Mouse (Mus musculus): ENCODE data around the gene Sla2.

DNA sequence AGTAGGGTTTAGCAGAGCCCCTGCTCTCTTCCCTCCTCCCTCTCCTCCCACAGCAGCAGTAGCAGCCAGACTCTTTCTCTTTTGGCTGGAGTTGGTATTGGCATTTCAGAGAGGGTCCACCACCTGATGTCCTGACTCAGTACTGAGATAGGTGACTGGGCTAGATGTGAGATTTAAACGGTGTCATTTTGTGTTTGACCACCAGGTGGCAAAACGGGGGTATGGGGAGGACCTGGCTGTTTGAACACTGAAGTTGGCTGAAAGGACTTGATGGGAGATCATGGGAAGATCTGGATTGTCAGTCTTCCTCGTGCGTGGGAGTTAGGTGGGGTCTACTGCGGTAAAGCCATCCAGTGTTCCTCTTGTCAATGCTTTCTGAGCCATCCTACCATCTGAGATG, 13.4 kb downstream of the Sla2 start:
- no peak for TF ChIP-seq CTCF (IDR thresholded peaks at IDR 0.05; ENCODE audit: borderline replicate concordance, insufficient read depth, low read length)
- no peak for TF ChIP-seq POLR2A (IDR thresholded peaks at IDR 0.05; ENCODE audit: low read depth, low read length)
